Mouse (Mus musculus) spleen, adult 2 months (tissue): ENCODE measurements around the gene Nedd9. TPM values are rescaled to one million over a fixed set of nuclear protein-coding genes. Genes with fewer than 3 reads are reported as not detected.
"Not testable (repeated sequence)": the region's sequence is repeated elsewhere in the genome, so short reads cannot be mapped to it uniquely, and the experiment has no call there.

Source experiments
- DNase-seq, 2 experiments: peaks; one replicate each; pipeline versions ENCODE4 v3.0.0 to v3.0.0-alpha.2; 2012 to 2021; ENCODE audit warnings: low spot score in 2 of 2, low read depth in 1 of 2
- H3K27ac ChIP-seq: fragments of 200-500 bp; 2 replicates; pipeline ENCODE4 v1.5.1; 2012; ENCODE audit warnings: low read length, inconsistent platforms; ENCODE audit not compliant: insufficient read depth
- H3K27me3 ChIP-seq: fragments of 200-500 bp; 2 replicates; pipeline ENCODE4 v1.6.1; 2012; ENCODE audit warnings: mild to moderate bottlenecking, moderate library complexity, low read length, inconsistent platforms; ENCODE audit not compliant: control insufficient read depth, insufficient read depth
- H3K36me3 ChIP-seq: fragments of 200-500 bp; 2 replicates; pipeline ENCODE4 v1.6.1; 2012; ENCODE audit warnings: mild to moderate bottlenecking, low read length, inconsistent platforms; ENCODE audit not compliant: control insufficient read depth, insufficient read depth
- H3K4me1 ChIP-seq: fragments of 200-500 bp; 2 replicates; pipeline ENCODE4 v1.6.1; 2011; ENCODE audit warnings: inconsistent platforms; ENCODE audit not compliant: control insufficient read depth, insufficient read depth, insufficient read length
- H3K4me3 ChIP-seq: fragments of 200-500 bp; 2 replicates; pipeline ENCODE4 v1.5.1; 2011; ENCODE audit warnings: mild to moderate bottlenecking, inconsistent platforms; ENCODE audit not compliant: insufficient read depth, insufficient read length; ENCODE audit errors: extremely low read depth
- CTCF ChIP-seq: fragments of 200-500 bp; IDR thresholded peaks from 2 replicates; pipeline ENCODE4 v1.5.1; 2011; ENCODE audit warnings: mild to moderate bottlenecking, inconsistent platforms; ENCODE audit not compliant: insufficient read depth, insufficient read length, insufficient replicate concordance; ENCODE audit errors: extremely low read depth
- POLR2A ChIP-seq: fragments of 200-500 bp; IDR thresholded peaks from 2 replicates; pipeline ENCODE4 v1.6.1; 2011; ENCODE audit warnings: low read depth, low read length, inconsistent platforms
- WGBS: fragments of 180-500 bp; shearing (Covaris S2); methylation state at CpG from one replicate; pipeline ENCODE4 v1.1.7; 2018; 5-methylcytosine and 5-hydroxymethylcytosine counted together
- polyA plus RNA-seq: library from polyadenylated mRNA; depleted of rRNA; stranded (reverse); fragments of >200 nt; gene quantifications from 2 replicates; pipeline ENCODE4 v1.2.3, GENCODE M21; 2012; rRNA removed

Nedd9 gene
- polyA plus RNA-seq, 1 experiment, result 45.3 TPM

GRCm38 (mm10) chr13:41267827-41268408 lies 219.2 kb downstream of the Nedd9 start:
- no peaks in the 10 kb centered on the region for H3K27me3 ChIP-seq
- H3K4me1 ChIP-seq, result no peaks in the 10 kb centered on the region
- no peaks in the 10 kb centered on the region for H3K36me3 ChIP-seq
- WGBS, result 80% methylated on average over 7 of the region's 7 CpGs
- no peak for DNase-seq
- no peak overlapping the region for H3K4me3 ChIP-seq
- H3K27ac ChIP-seq, result no peak overlapping the region
- TF ChIP-seq CTCF, result no peak
- no peak for TF ChIP-seq POLR2A

GRCm38 (mm10) chr13:41263304-41264006 lies 223.7 kb downstream of the Nedd9 start:
- Histone ChIP-seq H3K27me3 (no peaks in the 10 kb centered on the region), H3K36me3 (no peaks in the 10 kb centered on the region), H3K4me1 (no peaks in the 10 kb centered on the region), H3K27ac (no peak overlapping the region), H3K4me3 (no peak overlapping the region)
- DNase-seq, result no peak
- WGBS, result 59% methylated on average over 5 of the region's 5 CpGs
- TF ChIP-seq CTCF, result no peak
- TF ChIP-seq POLR2A, result no peak

- 89% methylated on average over 8 of the region's 8 CpGs for WGBS
These were observed 225.5 kb downstream of the Nedd9 start for GRCm38 (mm10) chr13:41261617-41262016.

More at GRCm38 (mm10) chr13:41261617-41262016, 225.5 kb downstream of the Nedd9 start:
- not testable (repeated sequence) for DNase-seq, H3K4me3 ChIP-seq, H3K27me3 ChIP-seq, H3K27ac ChIP-seq, H3K36me3 ChIP-seq, H3K4me1 ChIP-seq

Other genes starting within 250 kb of the Nedd9 start
- gene Smim13, start 237.5 kb downstream of the Nedd9 start, polyA plus RNA-seq, result 2.2 and 2.6 TPM in 2 replicates
- gene Gm17364, start 213.4 kb downstream of the Nedd9 start, polyA plus RNA-seq, result not detected in 2 replicates
- gene Tmem170b, start 118.5 kb upstream of the Nedd9 start, polyA plus RNA-seq, result 6.0 and 7.5 TPM in 2 replicates